Mouse (Mus musculus): ENCODE measurements around the gene Drd3. TPM values are rescaled to one million over a fixed set of nuclear protein-coding genes. Genes with fewer than 3 reads are reported as not detected.

Drd3 gene
- polyA plus RNA-seq, 1 experiment from 2014 or later, result not detected

- Histone ChIP-seq H3K9ac (no peak overlapping the region), H3K27ac (replicated peaks) (no peak overlapping the region), H3K4me2 (no peak overlapping the region), H3K9me3 (no peaks in the 10 kb centered on the region), H3K36me3 (peaks cover 43% of the 10 kb centered on the region), H3K4me1 (replicated peaks) (0 out of 2 replicates have a peak, but pooled peaks cover 7% of the 10 kb centered on the region), H3K27me3 (no peaks in the 10 kb centered on the region), H3K4me3 (no peak overlapping the region)
- ATAC-seq (ENCODE audit: low read depth), result no peak
Measured at GRCm38 (mm10) chr16:43869805-43870204, 116.0 kb downstream of the Drd3 start.

GRCm38 (mm10) chr16:43871419-43871818 lies 117.6 kb downstream of the Drd3 start:
- Histone ChIP-seq H3K9ac (no peak overlapping the region), H3K4me3 (no peak overlapping the region), H3K36me3 (peaks cover 59% of the 10 kb centered on the region), H3K4me2 (no peak overlapping the region), H3K9me3 (no peaks in the 10 kb centered on the region), H3K27me3 (no peaks in the 10 kb centered on the region), H3K4me1 (replicated peaks) (0 out of 2 replicates have a peak, but pooled peaks cover 7% of the 10 kb centered on the region), H3K27ac (replicated peaks) (no peak overlapping the region)
- ATAC-seq (ENCODE audit: low read depth), result no peak
- 93% methylated on average over 7 of the region's 7 CpGs for WGBS

Small RNA genes within 50 kb of the gene (microRNA-seq; reads per million reads assigned to microRNA genes)
- not detected for gene Gm25996

Other genes starting within 250 kb of the Drd3 start
- gene Tigit, start 89.9 kb upstream of the Drd3 start, polyA plus RNA-seq (2015; fragmentation: Nextera tagmentation; extraction: Ambion mirVana), result not detected in 2 replicates
- gene Ccdc191, start 135.8 kb downstream of the Drd3 start, polyA plus RNA-seq (2015; fragmentation: Nextera tagmentation; extraction: Ambion mirVana), result 8.2 and 8.9 TPM in 2 replicates
- gene Qtrt2, start 172.8 kb downstream of the Drd3 start, polyA plus RNA-seq (2015; fragmentation: Nextera tagmentation; extraction: Ambion mirVana), result 19.4 and 22.2 TPM in 2 replicates
- 1.4 and 1.7 TPM in 2 replicates for gene Zdhhc23, start 225.8 kb downstream of the Drd3 start, polyA plus RNA-seq (2015; fragmentation: Nextera tagmentation; extraction: Ambion mirVana)

Measured in neural tube, embryonic 13.5 days (tissue).